Mouse (Mus musculus) small intestine, adult 2 months (tissue): Measurements from ENCODE around the gene Rhof.
A peak's percentile ranks its signal among the peaks of the same experiment; 100 is the strongest.

Experiments used
- CTCF ChIP-seq: fragments of 200-500 bp; IDR thresholded peaks from 2 replicates; pipeline ENCODE4 v1.5.1; 2012; ENCODE audit warnings: low read depth, mild to moderate bottlenecking, control low read depth, inconsistent platforms, low read length, moderate library complexity, mixed read lengths; ENCODE audit not compliant: insufficient replicate concordance, insufficient read length; ENCODE audit errors: extremely low read depth
- POLR2A ChIP-seq: fragments of 200-500 bp; IDR thresholded peaks from 2 replicates; pipeline ENCODE4 v1.6.1; 2012; ENCODE audit warnings: low read depth, mild to moderate bottlenecking, control low read depth, inconsistent platforms, low read length, moderate library complexity

DNA sequence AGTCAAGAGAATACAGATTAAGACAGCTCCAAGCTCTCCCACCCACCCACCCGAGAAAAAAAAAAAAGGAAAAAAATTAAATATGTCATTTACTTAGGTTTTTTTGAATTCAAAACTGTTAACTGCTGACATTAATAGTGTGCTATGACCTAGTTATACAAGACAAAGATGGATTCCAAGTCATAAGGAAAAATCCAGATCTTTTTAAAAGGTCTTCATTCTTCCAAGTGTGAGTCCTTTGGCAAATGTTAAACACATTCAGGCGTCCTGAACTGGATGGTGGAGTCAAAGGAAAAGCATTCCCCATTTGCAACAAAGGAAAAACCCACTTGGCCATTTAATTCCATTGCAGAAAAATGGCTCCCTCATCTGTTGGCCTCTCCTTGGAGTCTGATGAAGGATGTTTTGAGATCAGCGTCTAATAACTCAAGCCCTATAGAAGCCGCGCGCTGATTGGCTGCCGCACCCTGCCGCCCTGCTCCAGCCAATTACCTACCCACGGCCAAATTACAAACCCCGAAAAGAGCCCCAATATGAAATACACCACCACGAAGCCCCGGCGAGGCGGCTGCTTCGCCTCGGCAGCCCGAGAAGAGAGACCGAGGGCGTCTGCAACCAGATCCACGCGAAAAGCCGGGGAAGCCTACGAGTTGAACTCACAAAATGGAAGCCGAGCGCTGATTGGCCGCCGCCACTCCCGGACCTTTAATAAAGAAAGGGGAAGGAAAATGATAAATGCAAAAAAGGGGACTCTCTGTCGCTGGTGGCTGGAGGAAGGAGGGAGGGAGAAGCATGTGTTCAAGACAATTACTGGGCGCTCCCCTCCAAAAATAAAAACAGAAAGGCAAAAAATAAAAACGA lies 8.4 kb upstream of the Rhof start:
- TF ChIP-seq POLR2A (peak; percentile 98), CTCF (no peak)
